Mouse (Mus musculus) ES-E14 (cell line): ENCODE results near the gene Ctsh.

ENCODE experiments used
- CHD2 ChIP-seq: IDR thresholded peaks from 2 replicates; pipeline ENCODE4 v1.6.1; 2014; ENCODE audit warnings: mild to moderate bottlenecking, low read depth, low read length, inconsistent platforms
- MAFK ChIP-seq: IDR thresholded peaks from 2 replicates; pipeline ENCODE4 v1.6.1; 2014; ENCODE audit warnings: mild to moderate bottlenecking, low read depth, low read length, inconsistent platforms; ENCODE audit not compliant: insufficient read depth

GRCm38 (mm10) chr9:90055409-90055808 lies 1.5 kb downstream of the Ctsh start:
- TF ChIP-seq CHD2: no peak
- TF ChIP-seq MAFK: no peak
